Comparison of ENCODE assay signal across 9 mouse cellular contexts in genomic region chr7:24474811-24475506, GRCm38 (mm10). TPM values are rescaled to one million over a fixed set of nuclear protein-coding genes. Genes with fewer than 3 reads are reported as not detected.
DNase-seq lines count a peak whose midpoint lies in the region; ATAC-seq and TF ChIP-seq lines count a peak whose summit lies in the region.
"Had no signal": no experiment of that assay in that cellular context is flagged by ENCODE, and none has a peak within 500 bp of the region (broad histone marks: within the 10 kb centered on the region; RNA-seq: fewer than 3 reads in every experiment).

No protein-coding gene starts in this region.

- H3K4me3 ChIP-seq in forebrain, embryonic 14.5 days (ENCODE audit: low read depth, low read length), result no peak overlapping the region
- no peak overlapping the region for H3K4me3 ChIP-seq in forebrain, embryonic 15.5 days
- H3K4me3 ChIP-seq in midbrain, embryonic 10.5 days, result no peak overlapping the region
- H3K4me3 ChIP-seq in midbrain, embryonic 15.5 days, result no peak overlapping the region
- H3K4me3 ChIP-seq in hindbrain, postnatal 0 days (ENCODE audit: low read length), result no peak overlapping the region
- no peak overlapping the region for H3K4me3 ChIP-seq in neural tube, embryonic 13.5 days

- ATAC-seq in forebrain, embryonic 14.5 days, result no peak
- ATAC-seq in forebrain, embryonic 15.5 days (replicated peaks), result no peak
- ATAC-seq in midbrain, embryonic 15.5 days (replicated peaks), result no peak
- no peak for ATAC-seq in hindbrain, postnatal 0 days
- ATAC-seq in neural tube, embryonic 13.5 days (ENCODE audit: low read depth), result no peak
- ATAC-seq in megakaryocyte-erythroid progenitor cell, adult 5-6 weeks (replicated peaks; ENCODE audit: low FRiP score, low TSS enrichment, poor library complexity, severe bottlenecking), result no peak

- peak; percentile 14 for DNase-seq in forebrain, embryonic 14.5 days (ENCODE audit: low spot score)
- DNase-seq in midbrain, embryonic 10.5 days (ENCODE audit: low spot score), result peak; percentile 24
- DNase-seq in hindbrain, postnatal 0 days (ENCODE audit: low spot score), result peak; percentile 51
- no peak for DNase-seq in heart, adult 8-10 months (ENCODE audit: low spot score)
- DNase-seq: lung, postnatal 14 days had no signal

- H3K4me2 ChIP-seq in forebrain, embryonic 14.5 days (ENCODE audit: low read length), result no peak overlapping the region
- H3K4me2 ChIP-seq in forebrain, embryonic 15.5 days (replicated peaks), result no peak overlapping the region
- H3K4me2 ChIP-seq in midbrain, embryonic 15.5 days, result no peak overlapping the region
- H3K4me2 ChIP-seq in hindbrain, postnatal 0 days (ENCODE audit: low read depth, low read length), result peak overlapping the region; percentile 22; the same call in 1 of the 2 replicates
- no peak overlapping the region; the same call in 1 of the 2 replicates for H3K4me2 ChIP-seq in neural tube, embryonic 13.5 days

- no peaks in the 10 kb centered on the region for H3K27me3 ChIP-seq in forebrain, embryonic 14.5 days (replicated peaks; ENCODE audit: control insufficient read depth, insufficient read depth, low read length)
- no peaks in the 10 kb centered on the region for H3K27me3 ChIP-seq in forebrain, embryonic 15.5 days
- peaks cover 15% of the 10 kb centered on the region for H3K27me3 ChIP-seq in midbrain, embryonic 10.5 days (ENCODE audit: low read depth, poor library complexity, severe bottlenecking)
- H3K27me3 ChIP-seq in midbrain, embryonic 15.5 days (replicated peaks), result no peaks in the 10 kb centered on the region
- H3K27me3 ChIP-seq in hindbrain, postnatal 0 days (ENCODE audit: insufficient read depth, low read length), result no peaks in the 10 kb centered on the region
- no peaks in the 10 kb centered on the region for H3K27me3 ChIP-seq in neural tube, embryonic 13.5 days

- TF ChIP-seq CTCF in hindbrain, postnatal 0 days (IDR thresholded peaks at IDR 0.05; ENCODE audit: low read depth), result peak; percentile 43

- no peaks in the 10 kb centered on the region for H3K36me3 ChIP-seq in forebrain, embryonic 14.5 days (ENCODE audit: control insufficient read depth, insufficient read depth, low read length)
- no peaks in the 10 kb centered on the region for H3K36me3 ChIP-seq in forebrain, embryonic 15.5 days
- no peaks in the 10 kb centered on the region for H3K36me3 ChIP-seq in midbrain, embryonic 10.5 days
- no peaks in the 10 kb centered on the region for H3K36me3 ChIP-seq in midbrain, embryonic 15.5 days (replicated peaks)
- H3K36me3 ChIP-seq in hindbrain, postnatal 0 days (ENCODE audit: insufficient read depth, low read length), result no peaks in the 10 kb centered on the region
- no peaks in the 10 kb centered on the region for H3K36me3 ChIP-seq in neural tube, embryonic 13.5 days

- 0 out of 2 replicates have a peak, but pooled peaks cover 3% of the 10 kb centered on the region for H3K4me1 ChIP-seq in forebrain, embryonic 14.5 days (ENCODE audit: control insufficient read depth, insufficient read depth, low read length)
- H3K4me1 ChIP-seq in forebrain, embryonic 15.5 days, result peaks cover 13% of the 10 kb centered on the region
- H3K4me1 ChIP-seq in midbrain, embryonic 10.5 days, result peaks cover 5% of the 10 kb centered on the region; the same call in 1 of the 2 replicates
- H3K4me1 ChIP-seq in midbrain, embryonic 15.5 days, result peaks cover 5% of the 10 kb centered on the region
- 0 out of 2 replicates have a peak, but pooled peaks cover 3% of the 10 kb centered on the region for H3K4me1 ChIP-seq in hindbrain, postnatal 0 days (ENCODE audit: insufficient read depth, low read length)
- peaks cover 16% of the 10 kb centered on the region for H3K4me1 ChIP-seq in neural tube, embryonic 13.5 days (replicated peaks)

- H3K27ac ChIP-seq in forebrain, embryonic 14.5 days (ENCODE audit: low read depth, low read length), result no peak overlapping the region
- H3K27ac ChIP-seq in forebrain, embryonic 15.5 days (replicated peaks), result no peak overlapping the region
- no peak overlapping the region for H3K27ac ChIP-seq in midbrain, embryonic 10.5 days (replicated peaks)
- H3K27ac ChIP-seq in midbrain, embryonic 15.5 days, result no peak overlapping the region
- H3K27ac ChIP-seq in hindbrain, postnatal 0 days, result peak overlapping the region; percentile 22; the same call in 1 of the 2 replicates
- H3K27ac ChIP-seq in neural tube, embryonic 13.5 days (replicated peaks), result no peak overlapping the region

- H3K9me3 ChIP-seq in forebrain, embryonic 14.5 days (replicated peaks; ENCODE audit: control insufficient read depth, low read length), result no peaks in the 10 kb centered on the region
- no peaks in the 10 kb centered on the region for H3K9me3 ChIP-seq in forebrain, embryonic 15.5 days
- H3K9me3 ChIP-seq in midbrain, embryonic 10.5 days (replicated peaks), result peaks cover 8% of the 10 kb centered on the region; the same call in 1 of the 2 replicates
- no peaks in the 10 kb centered on the region for H3K9me3 ChIP-seq in midbrain, embryonic 15.5 days
- H3K9me3 ChIP-seq in hindbrain, postnatal 0 days (ENCODE audit: low read length), result no peaks in the 10 kb centered on the region
- H3K9me3 ChIP-seq in neural tube, embryonic 13.5 days, result no peaks in the 10 kb centered on the region

- 32% methylated on average over 21 of the region's 21 CpGs for WGBS in forebrain, embryonic 14.5 days
- 25% methylated on average over 21 of the region's 21 CpGs for WGBS in forebrain, embryonic 15.5 days
- WGBS in midbrain, embryonic 10.5 days, result 37% methylated on average over 21 of the region's 21 CpGs
- 30% methylated on average over 21 of the region's 21 CpGs for WGBS in midbrain, embryonic 15.5 days
- WGBS in hindbrain, postnatal 0 days, result 20% methylated on average over 21 of the region's 21 CpGs
- WGBS in neural tube, embryonic 13.5 days, result 31% methylated on average over 20 of the region's 21 CpGs

- H3K9ac ChIP-seq in forebrain, embryonic 14.5 days (ENCODE audit: low read length), result no peak overlapping the region
- H3K9ac ChIP-seq in forebrain, embryonic 15.5 days (replicated peaks), result no peak overlapping the region
- no peak overlapping the region for H3K9ac ChIP-seq in midbrain, embryonic 15.5 days
- no peak overlapping the region for H3K9ac ChIP-seq in hindbrain, postnatal 0 days (replicated peaks; ENCODE audit: low read length)
- H3K9ac ChIP-seq in neural tube, embryonic 13.5 days, result peak overlapping the region; percentile 43; the same call in 1 of the 2 replicates

RNA-seq across cellular contexts. Expression of gene Cadm4, which starts 6.9 kb away (rescaled TPM):
- 26.3 and 29.0 TPM in 2 replicates for polyA plus RNA-seq in forebrain, embryonic 14.5 days (2014; fragmentation: Nextera tagmentation; extraction: Ambion mirVana)
- 70.1 and 76.4 TPM in 2 replicates for polyA plus RNA-seq in forebrain, embryonic 15.5 days (2015; fragmentation: Nextera tagmentation; extraction: Ambion mirVana)
- 10.0 and 18.3 TPM in 2 replicates for polyA plus RNA-seq in midbrain, embryonic 10.5 days (2016; fragmentation: Nextera tagmentation; extraction: Ambion mirVana)
- 79.2 and 81.1 TPM in 2 replicates for polyA plus RNA-seq in midbrain, embryonic 15.5 days (2015; fragmentation: Nextera tagmentation; extraction: Ambion mirVana)
- 423 and 447 TPM in 2 replicates for total RNA-seq in hindbrain, postnatal 0 days (2014; rRNA removed)
- polyA plus RNA-seq in hindbrain, postnatal 0 days (2015; fragmentation: Nextera tagmentation; extraction: Ambion mirVana), result 97.9 and 101 TPM in 2 replicates
- 56.3 and 71.3 TPM in 2 replicates for polyA plus RNA-seq in neural tube, embryonic 13.5 days (2015; fragmentation: Nextera tagmentation; extraction: Ambion mirVana)
- 0.27 TPM in 1 of 2 replicates, not detected in the other for total RNA-seq in megakaryocyte-erythroid progenitor cell, adult 5-6 weeks (2014; fragmentation: Nextera tagmentation)
- not detected in 2 replicates for total RNA-seq in megakaryocyte-erythroid progenitor cell, adult 5-6 weeks (2017)
- 10 to 100 TPM; 16.6 to 22.0 (median 18.7) TPM for total RNA-seq in heart, adult 8-10 months (2022)

RNA-seq across cellular contexts. Expression of gene Plaur, which starts 12.7 kb away (rescaled TPM):
- 1.4 and 2.0 TPM in 2 replicates for polyA plus RNA-seq in forebrain, embryonic 14.5 days (2014; fragmentation: Nextera tagmentation; extraction: Ambion mirVana)
- polyA plus RNA-seq in forebrain, embryonic 15.5 days (2015; fragmentation: Nextera tagmentation; extraction: Ambion mirVana), result 1.3 and 1.6 TPM in 2 replicates
- polyA plus RNA-seq in midbrain, embryonic 10.5 days (2016; fragmentation: Nextera tagmentation; extraction: Ambion mirVana), result 0.68 and 1.0 TPM in 2 replicates
- polyA plus RNA-seq in midbrain, embryonic 15.5 days (2015; fragmentation: Nextera tagmentation; extraction: Ambion mirVana), result 1.6 and 1.9 TPM in 2 replicates
- total RNA-seq in hindbrain, postnatal 0 days (2014; rRNA removed), result 3.0 and 4.8 TPM in 2 replicates
- polyA plus RNA-seq in hindbrain, postnatal 0 days (2015; fragmentation: Nextera tagmentation; extraction: Ambion mirVana), result 1.3 and 1.4 TPM in 2 replicates
- polyA plus RNA-seq in neural tube, embryonic 13.5 days (2015; fragmentation: Nextera tagmentation; extraction: Ambion mirVana), result 1.3 and 2.2 TPM in 2 replicates
- 2.3 and 5.4 TPM in 2 replicates for total RNA-seq in megakaryocyte-erythroid progenitor cell, adult 5-6 weeks (2014; fragmentation: Nextera tagmentation)
- total RNA-seq in megakaryocyte-erythroid progenitor cell, adult 5-6 weeks (2017), result 2.2 and 2.5 TPM in 2 replicates
- total RNA-seq in heart, adult 8-10 months (2022), result 1 to 10 TPM; 1.7 to 9.2 (median 2.6) TPM

RNA-seq across cellular contexts. Expression of gene Irgc1, which starts 22.9 kb away (rescaled TPM):
- polyA plus RNA-seq in forebrain, embryonic 14.5 days (2014; fragmentation: Nextera tagmentation; extraction: Ambion mirVana), result not detected in 2 replicates
- not detected in 2 replicates for polyA plus RNA-seq in forebrain, embryonic 15.5 days (2015; fragmentation: Nextera tagmentation; extraction: Ambion mirVana)
- not detected in 2 replicates for polyA plus RNA-seq in midbrain, embryonic 10.5 days (2016; fragmentation: Nextera tagmentation; extraction: Ambion mirVana)
- polyA plus RNA-seq in midbrain, embryonic 15.5 days (2015; fragmentation: Nextera tagmentation; extraction: Ambion mirVana), result not detected in 2 replicates
- not detected in 2 replicates for total RNA-seq in hindbrain, postnatal 0 days (2014; rRNA removed)
- polyA plus RNA-seq in hindbrain, postnatal 0 days (2015; fragmentation: Nextera tagmentation; extraction: Ambion mirVana), result not detected in 2 replicates
- polyA plus RNA-seq in neural tube, embryonic 13.5 days (2015; fragmentation: Nextera tagmentation; extraction: Ambion mirVana), result not detected in 2 replicates
- total RNA-seq in megakaryocyte-erythroid progenitor cell, adult 5-6 weeks (2014; fragmentation: Nextera tagmentation), result not detected in 2 replicates
- not detected in 2 replicates for total RNA-seq in megakaryocyte-erythroid progenitor cell, adult 5-6 weeks (2017)
- under 1 TPM in 1 of 4 experiments, not detected in 3; 0.32 TPM for total RNA-seq in heart, adult 8-10 months (2022)

RNA-seq across cellular contexts. Expression of gene Zfp428, which starts 31.8 kb away (rescaled TPM):
- polyA plus RNA-seq in forebrain, embryonic 14.5 days (2014; fragmentation: Nextera tagmentation; extraction: Ambion mirVana), result 178 and 205 TPM in 2 replicates
- polyA plus RNA-seq in forebrain, embryonic 15.5 days (2015; fragmentation: Nextera tagmentation; extraction: Ambion mirVana), result 296 and 306 TPM in 2 replicates
- 116 and 127 TPM in 2 replicates for polyA plus RNA-seq in midbrain, embryonic 10.5 days (2016; fragmentation: Nextera tagmentation; extraction: Ambion mirVana)
- 336 and 344 TPM in 2 replicates for polyA plus RNA-seq in midbrain, embryonic 15.5 days (2015; fragmentation: Nextera tagmentation; extraction: Ambion mirVana)
- 138 and 152 TPM in 2 replicates for total RNA-seq in hindbrain, postnatal 0 days (2014; rRNA removed)
- polyA plus RNA-seq in hindbrain, postnatal 0 days (2015; fragmentation: Nextera tagmentation; extraction: Ambion mirVana), result 219 and 222 TPM in 2 replicates
- 243 and 251 TPM in 2 replicates for polyA plus RNA-seq in neural tube, embryonic 13.5 days (2015; fragmentation: Nextera tagmentation; extraction: Ambion mirVana)
- total RNA-seq in megakaryocyte-erythroid progenitor cell, adult 5-6 weeks (2014; fragmentation: Nextera tagmentation), result 3.5 and 4.0 TPM in 2 replicates
- total RNA-seq in megakaryocyte-erythroid progenitor cell, adult 5-6 weeks (2017), result 3.1 and 9.7 TPM in 2 replicates
- 10 to 100 TPM; 15.1 to 17.1 (median 15.6) TPM for total RNA-seq in heart, adult 8-10 months (2022)

RNA-seq across cellular contexts. Expression of gene AC161166.1, which starts 37.3 kb away (rescaled TPM):
- 0.20 and 0.45 TPM in 2 replicates for polyA plus RNA-seq in forebrain, embryonic 14.5 days (2014; fragmentation: Nextera tagmentation; extraction: Ambion mirVana)
- polyA plus RNA-seq in forebrain, embryonic 15.5 days (2015; fragmentation: Nextera tagmentation; extraction: Ambion mirVana), result 1.5 and 1.7 TPM in 2 replicates
- polyA plus RNA-seq in midbrain, embryonic 10.5 days (2016; fragmentation: Nextera tagmentation; extraction: Ambion mirVana), result 0.64 and 0.99 TPM in 2 replicates
- 2.1 and 2.2 TPM in 2 replicates for polyA plus RNA-seq in midbrain, embryonic 15.5 days (2015; fragmentation: Nextera tagmentation; extraction: Ambion mirVana)
- total RNA-seq in hindbrain, postnatal 0 days (2014; rRNA removed), result not detected in 2 replicates
- 0.19 and 0.55 TPM in 2 replicates for polyA plus RNA-seq in hindbrain, postnatal 0 days (2015; fragmentation: Nextera tagmentation; extraction: Ambion mirVana)
- polyA plus RNA-seq in neural tube, embryonic 13.5 days (2015; fragmentation: Nextera tagmentation; extraction: Ambion mirVana), result 1.1 and 1.5 TPM in 2 replicates
- not detected in 2 replicates for total RNA-seq in megakaryocyte-erythroid progenitor cell, adult 5-6 weeks (2014; fragmentation: Nextera tagmentation)
- not detected in 2 replicates for total RNA-seq in megakaryocyte-erythroid progenitor cell, adult 5-6 weeks (2017)
- not detected for total RNA-seq in heart, adult 8-10 months (2022)
